Mouse (Mus musculus): ENCODE data around the gene BC051665.

Gene BC051665

GRCm38 (mm10) chr13:60744078-60744460, 42.1 kb downstream of the BC051665 start:
- in situ Hi-C loops (cut with MboI; ENCODE audit: low sequenced_read_pairs) = no loop called here

DNA sequence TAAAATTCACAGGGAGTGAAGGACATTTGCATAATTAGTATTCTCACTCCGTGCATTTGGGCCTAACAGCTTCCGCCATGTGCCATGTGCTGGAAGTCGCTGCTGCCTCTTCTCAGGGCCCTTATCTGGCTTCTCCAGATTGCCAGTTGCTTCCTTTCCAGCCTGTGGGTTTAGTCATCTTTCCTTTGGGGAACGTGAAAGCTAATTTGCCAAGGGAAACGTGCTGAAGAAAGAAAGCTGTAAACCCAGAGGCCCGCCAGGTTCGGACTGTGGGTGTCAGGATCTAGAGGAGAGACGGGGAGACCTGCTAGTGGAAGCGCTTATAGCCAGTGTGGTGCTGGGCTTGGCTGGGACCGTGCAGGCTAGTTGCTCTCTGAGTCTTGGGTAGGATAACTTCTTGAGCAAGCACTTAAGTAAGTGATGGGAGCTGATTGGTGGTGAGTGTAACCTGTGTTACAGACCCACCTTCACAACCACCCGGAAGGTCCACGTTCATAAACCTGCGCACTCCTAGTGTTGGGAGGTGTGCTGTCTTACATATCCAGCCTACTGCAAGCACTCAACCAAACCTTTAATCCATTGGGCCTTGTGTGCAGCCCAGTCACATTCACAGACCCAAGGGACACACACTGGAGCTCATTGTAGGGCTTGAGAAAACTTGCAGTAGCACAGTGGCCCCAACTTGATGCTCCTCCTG, 42.6 kb downstream of the BC051665 start:
- in situ Hi-C loops (cut with MboI; ENCODE audit: low sequenced_read_pairs) = no loop called here

DNA sequence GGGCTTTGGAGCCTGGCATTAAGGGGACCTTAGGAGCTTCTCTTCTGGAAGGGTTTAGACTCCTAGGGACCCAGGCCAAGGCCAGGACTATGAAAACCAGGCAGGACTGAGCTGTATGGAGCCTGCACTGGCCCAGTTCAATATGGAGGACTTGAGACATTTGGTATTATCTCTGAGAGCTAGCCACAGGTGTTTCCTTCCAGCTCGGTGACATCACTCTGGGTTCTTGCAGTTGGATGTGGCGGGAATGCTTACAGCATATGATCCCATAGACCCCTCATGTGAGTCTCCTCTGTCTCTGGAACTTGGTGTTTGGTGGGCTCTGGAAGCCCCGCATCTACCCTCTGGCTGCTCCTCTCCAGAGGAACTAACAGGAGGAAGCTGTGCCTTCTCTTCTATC, 43.6 kb downstream of the BC051665 start:
- in situ Hi-C loops (cut with MboI; ENCODE audit: low sequenced_read_pairs) = no loop called here

DNA sequence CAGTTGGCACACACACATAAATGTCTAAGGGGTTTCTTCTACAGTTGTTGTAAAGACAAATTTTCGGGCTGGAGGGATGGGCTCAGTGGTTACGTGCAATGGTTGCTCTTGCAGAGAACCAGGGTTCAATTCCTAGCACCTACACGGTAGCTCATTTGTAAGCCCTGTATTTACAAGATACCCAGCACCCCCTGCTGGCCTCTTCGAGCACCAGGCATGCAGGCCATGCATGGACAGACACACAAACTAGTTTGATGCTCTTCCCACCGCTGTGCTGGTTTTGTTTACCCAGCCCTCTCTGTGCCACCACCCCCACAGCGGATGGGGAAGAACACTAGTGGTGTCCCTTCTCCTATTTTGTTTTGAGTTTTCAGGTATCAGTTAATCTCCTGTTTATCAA, 45.9 kb downstream of the BC051665 start:
- in situ Hi-C loops (cut with MboI; ENCODE audit: low sequenced_read_pairs) = no loop called here

GRCm38 (mm10) chr13:60738429-60738828, 47.7 kb downstream of the BC051665 start:
- in situ Hi-C loops (cut with MboI; ENCODE audit: low sequenced_read_pairs) = no loop called here

GRCm38 (mm10) chr13:60737632-60738324, 48.4 kb downstream of the BC051665 start:
- in situ Hi-C loops (cut with MboI; ENCODE audit: low sequenced_read_pairs) = no loop called here

GRCm38 (mm10) chr13:60736421-60737105, 49.6 kb downstream of the BC051665 start:
- in situ Hi-C loops (cut with MboI; ENCODE audit: low sequenced_read_pairs) = no loop called here

GRCm38 (mm10) chr13:60735306-60735705, 50.9 kb downstream of the BC051665 start:
- in situ Hi-C loops (cut with MboI; ENCODE audit: low sequenced_read_pairs) = no loop called here

All from CH12F3 (cell line).